Mouse (Mus musculus) thymus, adult 18-20 months (tissue): ENCODE measurements around the gene Adgrg2.

ENCODE experiments used
- DNase-seq, 2 experiments: peaks; one replicate each; pipeline ENCODE4 v3.0.0; 2022; ENCODE audit warnings: mixed read lengths in 2 of 2

Gene Adgrg2

GRCm38 (mm10) chrX:160390464-160390956 lies at the start of gene Adgrg2:
Gene Adgrg2 (plus strand): TSS chrX:160390690.
- no peak for DNase-seq

- DNase-seq = no peak
Measured at GRCm38 (mm10) chrX:160350995-160351394, 39.5 kb upstream of the Adgrg2 start.

- DNase-seq = no peak
Measured at GRCm38 (mm10) chrX:160351967-160352677, 38.4 kb upstream of the Adgrg2 start.

GRCm38 (mm10) chrX:160384748-160385501 lies 5.6 kb upstream of the Adgrg2 start:
- no peak for DNase-seq

GRCm38 (mm10) chrX:160385502-160385772 lies 5.1 kb upstream of the Adgrg2 start:
- DNase-seq = no peak

- no peak for DNase-seq
Measured at GRCm38 (mm10) chrX:160412930-160413453, 22.5 kb downstream of the Adgrg2 start.

- DNase-seq = no peak
Measured at GRCm38 (mm10) chrX:160413881-160414395, 23.4 kb downstream of the Adgrg2 start.

GRCm38 (mm10) chrX:160418397-160418796 lies 27.9 kb downstream of the Adgrg2 start:
- no peak for DNase-seq

- DNase-seq = no peak
Measured at GRCm38 (mm10) chrX:160423737-160424136, 33.2 kb downstream of the Adgrg2 start.

GRCm38 (mm10) chrX:160426486-160426885 lies 36.0 kb downstream of the Adgrg2 start:
- no peak for DNase-seq

GRCm38 (mm10) chrX:160426930-160427329 lies 36.4 kb downstream of the Adgrg2 start:
- DNase-seq = no peak

- no peak for DNase-seq
Measured at GRCm38 (mm10) chrX:160432192-160432591, 41.7 kb downstream of the Adgrg2 start.

GRCm38 (mm10) chrX:160441272-160441671 lies 50.8 kb downstream of the Adgrg2 start:
- no peak for DNase-seq

- no peak for DNase-seq
Measured at GRCm38 (mm10) chrX:160448351-160448750, 57.9 kb downstream of the Adgrg2 start.

GRCm38 (mm10) chrX:160449363-160449762 lies 58.9 kb downstream of the Adgrg2 start:
- DNase-seq = no peak

- DNase-seq = no peak
Measured at GRCm38 (mm10) chrX:160455686-160456085, 65.2 kb downstream of the Adgrg2 start.

GRCm38 (mm10) chrX:160471257-160471786 lies 80.8 kb downstream of the Adgrg2 start:
- DNase-seq = no peak

- DNase-seq = no peak
Measured at GRCm38 (mm10) chrX:160489784-160490183, 99.3 kb downstream of the Adgrg2 start.

GRCm38 (mm10) chrX:160494333-160494732 lies 103.8 kb downstream of the Adgrg2 start:
- DNase-seq = no peak

GRCm38 (mm10) chrX:160494921-160495320 lies 104.4 kb downstream of the Adgrg2 start:
- no peak for DNase-seq

GRCm38 (mm10) chrX:160496473-160496872 lies 106.0 kb downstream of the Adgrg2 start:
- no peak for DNase-seq

GRCm38 (mm10) chrX:160501095-160501494 lies 110.6 kb downstream of the Adgrg2 start:
- DNase-seq = no peak

GRCm38 (mm10) chrX:160501687-160502047 lies 111.2 kb downstream of the Adgrg2 start:
- no peak for DNase-seq
